Comparison of ENCODE assay signal across 8 mouse cellular contexts in genomic region chr6:146270776-146271533, GRCm38 (mm10).
DNase-seq lines count a peak whose midpoint lies in the region; ATAC-seq lines count a peak whose summit lies in the region.

No protein-coding gene starts in this region.

- H3K9me3 ChIP-seq in hindbrain, embryonic 14.5 days (ENCODE audit: control insufficient read depth, low read length), result no peaks in the 10 kb centered on the region

- DNase-seq in adrenal gland, postnatal 25 days, result peak; percentile 60
- DNase-seq in frontal cortex, adult 2 months (ENCODE audit: extremely low spot score in 1 of 2, low spot score in 1 of 2), result peak; percentile 58 to 73
- peak; percentile 53 for DNase-seq in hindbrain, embryonic 14.5 days (ENCODE audit: low spot score)
- DNase-seq in layer of hippocampus, postnatal 14 days (ENCODE audit: low spot score in 2 of 2), result peak; percentile 47 to 68
- DNase-seq in lung, postnatal 25 days (ENCODE audit: low spot score), result peak; percentile 90
- DNase-seq in retina, postnatal 1 day, result peak; percentile 71
- peak; percentile 39 for DNase-seq in urinary bladder, adult 2 months (ENCODE audit: low spot score)

- no peak overlapping the region for H3K4me3 ChIP-seq in hindbrain, embryonic 14.5 days (replicated peaks; ENCODE audit: low read length)

- H3K36me3 ChIP-seq in hindbrain, embryonic 14.5 days (replicated peaks; ENCODE audit: control insufficient read depth, insufficient read depth), result no peaks in the 10 kb centered on the region

- H3K4me1 ChIP-seq in hindbrain, embryonic 14.5 days (replicated peaks; ENCODE audit: control insufficient read depth, insufficient read depth, low read length), result peaks cover 11% of the 10 kb centered on the region; the same call in 1 of the 2 replicates

- peak; percentile 88 for ATAC-seq in CD4-positive, CD25-positive, alpha-beta regulatory T cell, adult 4 months
- ATAC-seq in hindbrain, embryonic 14.5 days (ENCODE audit: low FRiP score), result peak; percentile 90

- no peak overlapping the region for H3K27ac ChIP-seq in hindbrain, embryonic 14.5 days

- H3K4me2 ChIP-seq in hindbrain, embryonic 14.5 days (replicated peaks), result no peak overlapping the region

- H3K9ac ChIP-seq in hindbrain, embryonic 14.5 days, result no peak overlapping the region; the same call in 1 of the 2 replicates

- 50% methylated on average over 12 of the region's 12 CpGs for WGBS in hindbrain, embryonic 14.5 days

- H3K27me3 ChIP-seq in hindbrain, embryonic 14.5 days (ENCODE audit: control insufficient read depth, insufficient read depth, low read length), result no peaks in the 10 kb centered on the region

Comparison
In these comparisons a context has a peak if more than half of its experiments do, and no peak if none do; other contexts are left out.
1. DNase-seq: peak in every context shown above with its lines; median percentile 90 in lung, postnatal 25 days; 71 in retina, postnatal 1 day; 66 in frontal cortex, adult 2 months; 60 in adrenal gland, postnatal 25 days; 58 in layer of hippocampus, postnatal 14 days; 53 in hindbrain, embryonic 14.5 days; 39 in urinary bladder, adult 2 months.